Mouse (Mus musculus) bone marrow macrophage, adult 2 months (primary cell): ENCODE results near the gene Ptprh.

Source experiments
- CTCF ChIP-seq: IDR thresholded peaks from 2 replicates; pipeline ENCODE4 v1.5.1; 2012; ENCODE audit warnings: low read depth, mild to moderate bottlenecking, low read length, moderate library complexity
- POLR2A ChIP-seq: IDR thresholded peaks from 2 replicates; pipeline ENCODE4 v1.6.1; 2012; ENCODE audit warnings: mild to moderate bottlenecking, low read depth, low read length, borderline replicate concordance

DNA sequence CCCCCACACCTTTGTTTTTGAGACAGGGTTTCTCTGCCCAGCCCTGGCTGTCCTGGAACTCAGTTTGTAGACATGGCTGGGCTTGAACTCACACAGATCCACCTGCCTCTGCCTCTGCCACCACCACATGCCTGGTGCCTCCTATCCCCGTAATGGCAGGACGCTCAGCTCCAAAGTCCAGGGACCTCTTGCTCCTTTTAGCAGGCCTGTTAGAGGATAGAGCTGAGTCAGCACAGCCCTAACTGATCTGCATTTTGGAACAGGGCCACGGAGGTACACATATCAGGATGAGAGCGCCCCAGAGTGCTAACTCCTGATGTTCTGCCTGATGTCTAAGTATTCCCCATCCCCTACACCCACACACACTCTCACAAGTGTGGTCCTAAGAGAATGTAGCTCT lies 27.2 kb upstream of the Ptprh start, which contains the start of gene Tmem86b:
- TF ChIP-seq POLR2A (no peak), CTCF (no peak)
